Mouse (Mus musculus): Measurements from ENCODE around the gene Eif4e2. TPM values are rescaled to one million over a fixed set of nuclear protein-coding genes. Genes with fewer than 3 reads are reported as not detected.

Gene Eif4e2
- polyA plus RNA-seq, 1 experiment from 2014 or later = 108 TPM

GRCm38 (mm10) chr1:87183998-87184750, 29.5 kb upstream of the Eif4e2 start:
- no peaks in the 10 kb centered on the region for H3K9me3 ChIP-seq
- peak overlapping the region; percentile 34; the same call in 1 of the 2 replicates for H3K9ac ChIP-seq
- no peaks in the 10 kb centered on the region for H3K36me3 ChIP-seq
- H3K4me3 ChIP-seq = 0 out of 2 replicates have a peak overlapping the region, but pooled peaks have one; percentile 14
- ATAC-seq (ENCODE audit: low read depth) = no peak; the same call in 1 of the 2 replicates
- WGBS = 30% methylated on average over 15 of the region's 15 CpGs
- H3K27ac ChIP-seq (replicated peaks) = no peak overlapping the region
- H3K4me2 ChIP-seq = peak overlapping the region; percentile 39
- H3K4me1 ChIP-seq (replicated peaks) = peaks cover 26% of the 10 kb centered on the region
- peaks cover 86% of the 10 kb centered on the region for H3K27me3 ChIP-seq

- Histone ChIP-seq H3K9ac (peak overlapping the region; percentile 34; the same call in 1 of the 2 replicates), H3K4me2 (peak overlapping the region; percentile 39), H3K27ac (replicated peaks) (no peak overlapping the region), H3K9me3 (no peaks in the 10 kb centered on the region), H3K4me1 (replicated peaks) (peaks cover 26% of the 10 kb centered on the region), H3K27me3 (peaks cover 86% of the 10 kb centered on the region), H3K36me3 (no peaks in the 10 kb centered on the region), H3K4me3 (0 out of 2 replicates have a peak overlapping the region, but pooled peaks have one; percentile 14)
- WGBS = 8% methylated on average over 20 of the region's 20 CpGs
- peak; percentile 26; the same call in 1 of the 2 replicates for ATAC-seq (ENCODE audit: low read depth)
These were observed 29.0 kb upstream of the Eif4e2 start for GRCm38 (mm10) chr1:87184751-87185139.

GRCm38 (mm10) chr1:87185526-87185925, 28.2 kb upstream of the Eif4e2 start:
- no peak overlapping the region; the same call in 1 of the 2 replicates for H3K9ac ChIP-seq
- H3K4me3 ChIP-seq = no peak overlapping the region
- 11% methylated on average over 13 of the region's 13 CpGs for WGBS

GRCm38 (mm10) chr1:87186261-87187036, 27.3 kb upstream of the Eif4e2 start:
- Histone ChIP-seq H3K27ac (replicated peaks) (no peak overlapping the region), H3K9ac (peak overlapping the region; percentile 61), H3K4me3 (peak overlapping the region; percentile 49), H3K4me1 (replicated peaks) (peaks cover 26% of the 10 kb centered on the region), H3K27me3 (peaks cover 71% of the 10 kb centered on the region), H3K9me3 (no peaks in the 10 kb centered on the region), H3K4me2 (peak overlapping the region; percentile 90), H3K36me3 (no peaks in the 10 kb centered on the region)
- peak; percentile 60 for ATAC-seq (ENCODE audit: low read depth)
- 2% methylated on average over 54 of the region's 54 CpGs for WGBS

More at GRCm38 (mm10) chr1:87185526-87185925, 28.2 kb upstream of the Eif4e2 start:
- no peak for ATAC-seq (ENCODE audit: low read depth)
- Histone ChIP-seq H3K27ac (replicated peaks) (no peak overlapping the region), H3K9me3 (no peaks in the 10 kb centered on the region), H3K27me3 (peaks cover 80% of the 10 kb centered on the region), H3K4me2 (0 out of 2 replicates have a peak overlapping the region, but pooled peaks have one; percentile 90), H3K4me1 (replicated peaks) (peaks cover 26% of the 10 kb centered on the region), H3K36me3 (no peaks in the 10 kb centered on the region)

- H3K27me3 ChIP-seq = peaks cover 69% of the 10 kb centered on the region
- ATAC-seq (ENCODE audit: low read depth) = no peak; the same call in 1 of the 2 replicates
- WGBS = under 1% methylated on average over 15 of the region's 15 CpGs
These were observed 26.7 kb upstream of the Eif4e2 start for GRCm38 (mm10) chr1:87187037-87187355.

GRCm38 (mm10) chr1:87190429-87190828, 23.3 kb upstream of the Eif4e2 start, which contains the start of gene Chrnd:
Chrnd (plus strand) TSS chr1:87190607.
- Histone ChIP-seq H3K4me1 (replicated peaks) (peaks cover 9% of the 10 kb centered on the region), H3K9me3 (no peaks in the 10 kb centered on the region), H3K9ac (no peak within 1 kb of the TSS), H3K36me3 (no peaks in the 10 kb centered on the region), H3K4me2 (no peak within 1 kb of the TSS), H3K27me3 (peaks cover 34% of the 10 kb centered on the region), H3K4me3 (no peak within 1 kb of the TSS), H3K27ac (replicated peaks) (no peak within 1 kb of the TSS)
- ATAC-seq (ENCODE audit: low read depth) = no peak
- WGBS = 32% methylated on average over 4 of the region's 4 CpGs

More at GRCm38 (mm10) chr1:87187037-87187355, 26.7 kb upstream of the Eif4e2 start:
- Histone ChIP-seq H3K4me1 (replicated peaks) (peaks cover 26% of the 10 kb centered on the region), H3K27ac (replicated peaks) (no peak overlapping the region), H3K36me3 (no peaks in the 10 kb centered on the region), H3K9me3 (no peaks in the 10 kb centered on the region), H3K4me2 (peak overlapping the region; percentile 90), H3K9ac (peak overlapping the region; percentile 61), H3K4me3 (peak overlapping the region; percentile 49)

- Histone ChIP-seq H3K4me1 (replicated peaks) (no peaks in the 10 kb centered on the region), H3K36me3 (no peaks in the 10 kb centered on the region), H3K9me3 (no peaks in the 10 kb centered on the region), H3K9ac (no peak overlapping the region), H3K27me3 (no peaks in the 10 kb centered on the region), H3K4me2 (no peak overlapping the region), H3K27ac (replicated peaks) (no peak overlapping the region), H3K4me3 (no peak overlapping the region)
- no peak for ATAC-seq (ENCODE audit: low read depth)
- 85% methylated on average over 9 of the region's 9 CpGs for WGBS
These were observed 16.4 kb upstream of the Eif4e2 start for GRCm38 (mm10) chr1:87197296-87197695.

- H3K36me3 ChIP-seq = no peaks in the 10 kb centered on the region
- ATAC-seq (ENCODE audit: low read depth) = no peak
- H3K9me3 ChIP-seq = no peaks in the 10 kb centered on the region
- no peak overlapping the region for H3K27ac ChIP-seq (replicated peaks)
- no peaks in the 10 kb centered on the region for H3K4me1 ChIP-seq (replicated peaks)
- no peak overlapping the region for H3K9ac ChIP-seq
- no peak overlapping the region for H3K4me3 ChIP-seq
- 72% methylated on average over 12 of the region's 12 CpGs for WGBS
- no peak overlapping the region for H3K4me2 ChIP-seq
- H3K27me3 ChIP-seq = no peaks in the 10 kb centered on the region
These were observed 15.3 kb upstream of the Eif4e2 start for GRCm38 (mm10) chr1:87198119-87199065.

GRCm38 (mm10) chr1:87200811-87201210, 12.9 kb upstream of the Eif4e2 start:
- Histone ChIP-seq H3K9me3 (no peaks in the 10 kb centered on the region), H3K4me3 (no peak overlapping the region)
- 83% methylated on average over 2 of the region's 2 CpGs for WGBS

GRCm38 (mm10) chr1:87201848-87202247, 11.9 kb upstream of the Eif4e2 start:
- no peak for ATAC-seq (ENCODE audit: low read depth)
- no peak overlapping the region for H3K9ac ChIP-seq
- H3K36me3 ChIP-seq = no peaks in the 10 kb centered on the region
- no peaks in the 10 kb centered on the region for H3K9me3 ChIP-seq
- no peaks in the 10 kb centered on the region for H3K4me1 ChIP-seq (replicated peaks)
- no peak overlapping the region for H3K27ac ChIP-seq (replicated peaks)
- H3K4me2 ChIP-seq = no peak overlapping the region
- H3K4me3 ChIP-seq = no peak overlapping the region
- WGBS = 74% methylated on average over 1 of the region's 1 CpGs
- peaks cover 16% of the 10 kb centered on the region for H3K27me3 ChIP-seq

More at GRCm38 (mm10) chr1:87200811-87201210, 12.9 kb upstream of the Eif4e2 start:
- no peak overlapping the region for H3K4me2 ChIP-seq
- ATAC-seq (ENCODE audit: low read depth) = no peak
- no peaks in the 10 kb centered on the region for H3K4me1 ChIP-seq (replicated peaks)
- H3K9ac ChIP-seq = no peak overlapping the region
- no peaks in the 10 kb centered on the region for H3K36me3 ChIP-seq
- H3K27me3 ChIP-seq = peaks cover 5% of the 10 kb centered on the region
- no peak overlapping the region for H3K27ac ChIP-seq (replicated peaks)

- H3K9me3 ChIP-seq = no peaks in the 10 kb centered on the region
- WGBS = 80% methylated on average over 5 of the region's 5 CpGs
- ATAC-seq (ENCODE audit: low read depth) = no peak
- H3K27me3 ChIP-seq = peaks cover 28% of the 10 kb centered on the region
- H3K27ac ChIP-seq (replicated peaks) = no peak overlapping the region
- no peaks in the 10 kb centered on the region for H3K4me1 ChIP-seq (replicated peaks)
- no peak overlapping the region for H3K4me2 ChIP-seq
- H3K36me3 ChIP-seq = no peaks in the 10 kb centered on the region
- H3K4me3 ChIP-seq = no peak overlapping the region
- no peak overlapping the region for H3K9ac ChIP-seq
These were observed 9.9 kb upstream of the Eif4e2 start for GRCm38 (mm10) chr1:87203779-87204178.

Measured in neural tube, embryonic 13.5 days (tissue).